Mouse (Mus musculus) heart, adult 2 months (tissue): ENCODE data around the gene Olfr448. TPM values are rescaled to one million over a fixed set of nuclear protein-coding genes. Genes with fewer than 3 reads are reported as not detected.
A peak's percentile ranks its signal among the peaks of the same experiment; 100 is the strongest.

Experiments
- DNase-seq, 2 experiments: peaks; one replicate each; pipeline ENCODE4 v3.0.0; 2021
- H3K27ac ChIP-seq: fragments of 200-600 bp; 2 replicates; pipeline ENCODE4 v1.8.1; 2022
- H3K27me3 ChIP-seq: fragments of 200-500 bp; 2 replicates; pipeline ENCODE4 v1.6.1; 2012; ENCODE audit warnings: mild to moderate bottlenecking, low read length, inconsistent platforms, mixed read lengths; ENCODE audit not compliant: control insufficient read depth, insufficient read depth
- H3K36me3 ChIP-seq: fragments of 200-500 bp; 2 replicates; pipeline ENCODE4 v1.6.1; 2012; ENCODE audit warnings: low read length, inconsistent platforms; ENCODE audit not compliant: control insufficient read depth, insufficient read depth
- H3K4me1 ChIP-seq: fragments of 200-500 bp; 2 replicates; pipeline ENCODE4 v1.6.1; 2011; ENCODE audit warnings: low read length; ENCODE audit not compliant: control insufficient read depth, insufficient read depth
- H3K4me3 ChIP-seq: fragments of 200-600 bp; 2 replicates; pipeline ENCODE4 v1.8.1; 2022
- H3K79me2 ChIP-seq: fragments of 200-500 bp; replicated peaks from 2 replicates; pipeline ENCODE4 v1.6.1; 2012; ENCODE audit warnings: mild to moderate bottlenecking, inconsistent platforms, low read length, moderate library complexity, mixed read lengths; ENCODE audit not compliant: control insufficient read depth, insufficient read depth
- H3K9ac ChIP-seq: fragments of 200-500 bp; 2 replicates; pipeline ENCODE4 v1.6.1; 2012; ENCODE audit warnings: low read depth, mild to moderate bottlenecking, control low read depth, inconsistent platforms, low read length, mixed read lengths
- CTCF ChIP-seq: fragments of 200-600 bp; IDR thresholded peaks from 2 replicates; pipeline ENCODE4 v1.8.1; 2022; ENCODE audit warnings: antibody characterized with exemption, mild to moderate bottlenecking, moderate library complexity
- EP300 ChIP-seq: fragments of 200-500 bp; IDR thresholded peaks from 2 replicates; pipeline ENCODE4 v1.6.1; 2011; ENCODE audit warnings: low read depth, low read length, control low read depth; ENCODE audit not compliant: insufficient read depth
- POLR2A ChIP-seq: fragments of 200-500 bp; IDR thresholded peaks from 2 replicates; pipeline ENCODE4 v1.6.1; 2011; ENCODE audit warnings: mild to moderate bottlenecking, low read depth, low read length, control low read depth; ENCODE audit not compliant: insufficient read depth
- WGBS: fragments of 180-500 bp; shearing (Covaris S2); methylation state at CpG from one replicate; pipeline ENCODE4 v1.1.7; 2018; 5-methylcytosine and 5-hydroxymethylcytosine counted together
- intact Hi-C: fragments of 180-260 bp; cut with DNase I; formaldehyde crosslinking; loops from one replicate; pipeline ENCODE4 v1.15.1; 2025
- long read RNA-seq: library from polyadenylated mRNA; stranded (forward); transcript quantifications from one replicate; pipeline ENCODE4 v2.0.0, GENCODE M21; 2021
- polyA plus RNA-seq: library from polyadenylated mRNA; depleted of rRNA; stranded (reverse); fragments of >200 nt; gene quantifications from 2 replicates; pipeline ENCODE4 v1.2.3, GENCODE M21; 2012; rRNA removed
- total RNA-seq, 2 experiments: library from RNA; stranded (reverse); gene quantifications; 2 replicates each; pipeline ENCODE4 v1.2.3; 2021

The Olfr448 gene
- total RNA-seq (not detected), polyA plus RNA-seq (not detected in 2 replicates)
- long read RNA-seq, result 0 reads

- no peaks in the 10 kb centered on the region for H3K4me1 ChIP-seq
- H3K9ac ChIP-seq, result no peak within 1 kb of the TSS
- H3K79me2 ChIP-seq, result no peaks in the 10 kb centered on the region
- TF ChIP-seq POLR2A (no peak), EP300 (no peak), CTCF (no peak)
- 73% methylated on average over 1 of the region's 1 CpGs for WGBS
- H3K4me3 ChIP-seq, result no peak within 1 kb of the TSS
- intact Hi-C loops, result no loop called here
- no peaks in the 10 kb centered on the region for H3K27me3 ChIP-seq
- no peaks in the 10 kb centered on the region for H3K36me3 ChIP-seq
- no peak within 1 kb of the TSS for H3K27ac ChIP-seq
- DNase-seq, result no peak
Measured at GRCm38 (mm10) chr6:42890141-42890540, at the start of gene Olfr448. Gene Olfr448 (plus strand): TSS chr6:42890441.

DNA sequence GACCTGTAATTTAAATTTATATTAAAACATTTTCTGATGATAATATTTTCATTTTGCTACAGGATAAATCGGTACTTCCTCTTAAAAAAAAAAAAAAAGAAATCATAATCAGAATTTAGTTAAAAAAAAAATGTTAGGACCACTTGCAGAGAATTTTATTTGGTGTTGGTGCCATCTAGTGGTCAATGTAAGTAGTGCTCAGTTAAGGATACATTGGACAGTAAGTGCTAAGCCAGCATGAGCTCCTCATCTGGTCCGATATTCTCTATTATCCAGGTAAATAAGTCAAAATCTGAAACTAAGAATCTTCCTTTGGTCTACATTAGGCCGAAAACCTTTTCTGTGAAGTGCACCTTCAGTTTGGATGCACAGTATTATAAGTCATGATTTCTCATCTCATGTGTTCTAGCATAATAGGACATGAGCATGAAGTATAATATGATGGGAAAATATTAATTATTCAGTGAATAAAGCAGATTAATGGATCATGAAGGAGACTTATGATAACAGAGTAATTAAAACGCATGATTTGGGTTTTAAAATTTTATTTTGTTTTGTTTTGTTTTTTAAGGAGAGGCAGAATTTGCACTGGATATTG lies 29.9 kb upstream of the Olfr448 start:
- DNase-seq, result no peak
- H3K27me3 ChIP-seq, result no peaks in the 10 kb centered on the region
- TF ChIP-seq POLR2A (no peak), CTCF (peak; percentile 80)
- no peak overlapping the region for H3K4me3 ChIP-seq
- no peaks in the 10 kb centered on the region for H3K4me1 ChIP-seq
- intact Hi-C loops, result loop anchor here (10.0 kb wide), 2 partner anchors 246 to 636 kb away; no protein-coding TSS in a partner anchor
- H3K9ac ChIP-seq, result no peak overlapping the region
- H3K79me2 ChIP-seq, result no peaks in the 10 kb centered on the region
- WGBS, result 7% methylated on average over 4 of the region's 4 CpGs
- H3K36me3 ChIP-seq, result no peaks in the 10 kb centered on the region
- no peak overlapping the region for H3K27ac ChIP-seq

DNA sequence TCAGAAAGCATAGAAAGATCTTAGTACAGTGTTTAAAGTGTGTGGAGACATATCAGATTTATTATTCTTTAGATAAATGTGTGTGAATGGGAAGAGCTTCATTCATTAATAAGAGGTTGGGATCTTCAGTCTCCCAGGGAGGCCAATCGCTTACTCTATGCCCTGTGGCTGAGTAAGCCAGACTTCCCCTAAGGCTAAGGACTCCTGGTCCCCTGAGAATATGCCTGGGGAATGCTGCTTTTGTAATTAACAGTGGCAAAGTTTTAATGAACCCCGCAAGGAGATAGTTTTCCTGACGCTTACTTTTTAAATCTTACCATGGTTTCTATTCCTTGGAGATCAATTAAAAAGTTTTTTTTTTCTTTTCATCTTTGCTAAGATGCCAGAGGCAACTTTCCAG lies 20.5 kb upstream of the Olfr448 start:
- Histone ChIP-seq H3K27me3 (0 out of 2 replicates have a peak, but pooled peaks cover 2% of the 10 kb centered on the region), H3K4me1 (no peaks in the 10 kb centered on the region), H3K4me3 (no peak overlapping the region), H3K27ac (no peak overlapping the region), H3K79me2 (no peaks in the 10 kb centered on the region), H3K9ac (no peak overlapping the region), H3K36me3 (no peaks in the 10 kb centered on the region)
- DNase-seq, result no peak
- intact Hi-C loops, result loop anchor here (10.0 kb wide), 2 partner anchors 255 to 645 kb away; no protein-coding TSS in a partner anchor
- WGBS, result 71% methylated on average over 3 of the region's 3 CpGs
- no peak for TF ChIP-seq EP300
- no peak for TF ChIP-seq CTCF
- TF ChIP-seq POLR2A, result no peak

- no peak overlapping the region for H3K9ac ChIP-seq
- intact Hi-C loops, result no loop called here
- no peaks in the 10 kb centered on the region for H3K79me2 ChIP-seq
Measured at GRCm38 (mm10) chr6:42876323-42876722, 13.9 kb upstream of the Olfr448 start.

DNA sequence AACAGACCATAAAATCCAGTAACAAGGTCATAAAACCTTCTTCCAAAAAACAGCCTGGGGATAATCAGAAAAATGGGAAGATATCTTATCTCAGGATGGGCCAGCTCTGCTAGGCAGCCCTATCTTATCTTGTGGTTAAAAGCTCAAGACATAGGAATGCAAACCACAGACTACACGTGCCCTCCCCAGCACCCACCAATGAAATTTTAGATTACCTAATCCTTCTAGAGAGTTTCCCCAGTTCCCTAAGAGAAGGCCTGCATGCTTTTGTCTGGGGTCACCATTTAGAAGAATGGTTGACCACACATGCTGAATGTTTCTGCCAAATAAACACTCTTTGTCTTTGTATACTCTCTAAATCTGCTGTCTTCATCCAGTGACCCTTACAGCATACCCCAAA lies 10.1 kb downstream of the Olfr448 start:
- H3K4me3 ChIP-seq, result no peak overlapping the region
- H3K27ac ChIP-seq, result no peak overlapping the region
- TF ChIP-seq CTCF, result no peak
- TF ChIP-seq EP300, result no peak
- no peak for TF ChIP-seq POLR2A
- no peak for DNase-seq
- H3K9ac ChIP-seq, result no peak overlapping the region
- no peaks in the 10 kb centered on the region for H3K79me2 ChIP-seq
- no peaks in the 10 kb centered on the region for H3K27me3 ChIP-seq
- H3K4me1 ChIP-seq, result no peaks in the 10 kb centered on the region
- intact Hi-C loops, result no loop called here
- no peaks in the 10 kb centered on the region for H3K36me3 ChIP-seq
- WGBS, result 19% methylated on average over 1 of the region's 1 CpGs

More at GRCm38 (mm10) chr6:42876323-42876722, 13.9 kb upstream of the Olfr448 start:
- DNase-seq, result no peak
- no peak overlapping the region for H3K4me3 ChIP-seq
- no peaks in the 10 kb centered on the region for H3K4me1 ChIP-seq
- no peak overlapping the region for H3K27ac ChIP-seq
- H3K27me3 ChIP-seq, result no peaks in the 10 kb centered on the region
- H3K36me3 ChIP-seq, result no peaks in the 10 kb centered on the region
- TF ChIP-seq POLR2A (no peak), EP300 (no peak)

DNA sequence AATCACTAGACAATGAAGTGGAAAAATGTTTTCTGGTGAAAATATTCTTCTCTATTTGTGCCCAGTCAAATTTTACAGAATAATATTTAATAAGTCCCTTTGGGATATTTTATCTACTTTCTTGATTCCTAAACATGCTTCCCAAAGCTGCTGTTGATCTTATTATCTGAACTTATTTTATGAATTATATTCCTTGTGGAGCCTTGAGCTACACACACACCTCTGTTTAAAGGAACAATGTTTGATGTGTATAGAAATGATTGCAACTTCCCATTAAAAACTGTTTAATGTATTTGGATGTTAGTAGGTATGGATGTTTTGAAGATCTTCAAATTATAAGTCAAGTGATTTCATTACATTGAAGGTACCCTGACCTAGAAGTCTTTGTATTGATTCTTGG lies 18.3 kb downstream of the Olfr448 start, which contains the start of gene Olfr447:
TSS of gene Olfr447 (plus strand) at position 301 of the 400 bp plus-strand sequence.
- H3K4me1 ChIP-seq, result no peaks in the 10 kb centered on the region
- H3K9ac ChIP-seq, result no peak within 1 kb of the TSS
- H3K27me3 ChIP-seq, result no peaks in the 10 kb centered on the region
- intact Hi-C loops, result no loop called here
- H3K36me3 ChIP-seq, result no peaks in the 10 kb centered on the region
- no peak for TF ChIP-seq CTCF
- no peak for DNase-seq
- no peak within 1 kb of the TSS for H3K4me3 ChIP-seq
- H3K79me2 ChIP-seq, result no peaks in the 10 kb centered on the region
- H3K27ac ChIP-seq, result no peak within 1 kb of the TSS
